Mouse (Mus musculus) gastrocnemius, postnatal 4 days (tissue): ENCODE measurements around the gene Gemin4. TPM values are rescaled to one million over a fixed set of nuclear protein-coding genes. Genes with fewer than 3 reads are reported as not detected.
"Not testable (repeated sequence)": the region's sequence is repeated elsewhere in the genome, so short reads cannot be mapped to it uniquely, and the experiment has no call there.

Experiments used
- DNase-seq, 2 experiments: peaks; one replicate each; pipeline ENCODE4 v3.0.0; 2021 to 2022; ENCODE audit warnings: low spot score in 2 of 2, mixed read lengths in 2 of 2
- total RNA-seq, 2 experiments: library from RNA; stranded (reverse); gene quantifications; 2 replicates each; pipeline ENCODE4 v1.2.3; 2021

The Gemin4 gene
- total RNA-seq, 2 experiments from 2014 or later, result 3.5 to 5.2 TPM

DNA sequence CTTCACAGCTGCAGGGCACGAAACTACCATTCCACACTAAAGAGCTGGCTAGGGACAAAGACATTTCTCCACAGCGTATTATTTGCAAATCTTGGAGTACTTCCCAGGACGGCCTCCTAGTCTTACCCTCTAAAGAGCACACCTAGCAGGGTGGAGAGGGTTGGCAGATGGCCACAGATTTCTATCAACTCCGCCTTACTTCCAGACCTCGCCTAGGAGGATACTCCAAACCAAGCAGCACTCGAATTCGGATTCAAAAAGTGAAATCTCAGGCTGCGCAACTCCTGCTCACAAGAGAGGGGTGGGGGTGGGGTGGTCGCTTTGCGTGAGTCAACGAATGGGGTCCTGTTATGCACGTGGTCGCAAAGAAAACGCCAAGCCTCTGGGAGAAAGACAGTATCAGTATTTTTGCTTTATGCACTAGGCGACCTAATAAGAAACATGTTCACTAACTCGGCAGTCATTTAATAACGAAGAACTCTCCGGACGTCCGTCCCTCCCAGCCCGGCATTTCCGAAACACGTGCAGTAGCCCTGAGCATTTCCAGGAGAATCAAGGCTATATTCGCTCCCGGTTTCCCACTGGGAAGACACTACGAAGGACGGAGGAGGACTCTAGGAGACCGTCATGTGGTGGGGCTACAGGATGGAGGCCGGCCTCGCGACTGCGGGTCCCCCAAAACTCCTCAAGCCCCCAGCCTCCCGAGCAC lies 629 bp downstream of the Gemin4 start:
- DNase-seq, result peak in 1 of 2 experiments; percentile 13

DNA sequence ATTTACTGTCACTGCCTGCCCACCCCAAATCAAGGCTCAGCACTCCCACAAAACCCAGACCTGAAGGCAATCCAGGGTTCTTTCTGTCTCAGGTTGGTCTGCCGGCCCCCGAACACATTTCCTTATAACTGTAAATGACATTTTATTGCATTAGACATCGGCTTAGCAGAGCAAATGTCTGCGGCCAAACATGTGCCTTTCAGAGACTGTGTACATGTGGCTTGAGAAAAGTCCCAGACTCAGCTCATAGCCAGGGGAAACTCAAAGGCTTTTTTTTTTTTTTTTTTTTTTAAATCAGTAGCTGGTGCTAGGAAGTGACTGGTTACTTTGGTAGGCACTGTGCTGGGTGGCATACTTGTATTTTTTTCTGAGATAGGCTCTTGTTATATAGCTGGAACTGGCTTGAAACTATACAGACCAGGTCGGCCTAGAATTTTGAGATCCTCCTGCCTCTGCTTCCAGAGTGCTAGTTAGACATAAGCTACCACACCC lies 1.4 kb downstream of the Gemin4 start:
- DNase-seq, result no peak

DNA sequence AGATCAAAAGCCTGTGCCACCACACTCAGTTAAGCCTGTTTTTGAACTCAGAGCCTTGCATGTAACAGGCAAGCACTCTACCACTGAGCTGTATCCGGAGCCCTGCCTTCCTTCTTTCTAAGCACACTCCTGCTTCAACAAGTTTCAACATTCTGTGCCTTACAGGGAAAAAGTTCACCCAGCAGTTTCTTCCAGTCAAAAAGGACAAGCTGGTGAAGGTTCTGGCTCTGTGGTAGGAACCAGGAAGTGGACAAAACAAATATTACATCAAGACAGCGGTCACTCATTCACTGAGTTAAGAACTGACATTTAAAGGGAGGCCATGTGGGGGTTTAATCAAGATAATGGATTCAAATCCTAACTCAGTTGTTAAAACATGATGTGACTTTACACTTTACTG lies 2.5 kb downstream of the Gemin4 start:
- DNase-seq, result no peak

DNA sequence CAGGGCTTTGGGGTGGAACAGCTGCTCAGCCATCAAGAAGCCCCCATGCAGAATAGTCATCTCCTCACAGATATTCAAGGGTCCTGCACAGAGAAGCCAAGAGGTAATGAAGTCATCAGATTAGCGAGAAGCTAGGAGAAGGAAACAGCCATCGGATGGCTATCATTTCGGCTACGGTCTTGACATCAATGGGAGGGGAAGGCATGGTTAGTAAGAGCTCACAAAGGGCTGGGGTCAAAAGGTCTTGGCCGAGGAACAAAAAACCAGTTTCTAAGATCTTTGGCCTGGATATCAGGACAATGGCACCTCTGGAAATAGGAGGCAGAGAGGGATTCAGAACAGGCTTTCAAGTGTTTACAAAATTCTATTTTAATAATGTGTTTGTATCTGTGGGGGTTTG lies 3.6 kb downstream of the Gemin4 start:
- DNase-seq, result no peak

DNA sequence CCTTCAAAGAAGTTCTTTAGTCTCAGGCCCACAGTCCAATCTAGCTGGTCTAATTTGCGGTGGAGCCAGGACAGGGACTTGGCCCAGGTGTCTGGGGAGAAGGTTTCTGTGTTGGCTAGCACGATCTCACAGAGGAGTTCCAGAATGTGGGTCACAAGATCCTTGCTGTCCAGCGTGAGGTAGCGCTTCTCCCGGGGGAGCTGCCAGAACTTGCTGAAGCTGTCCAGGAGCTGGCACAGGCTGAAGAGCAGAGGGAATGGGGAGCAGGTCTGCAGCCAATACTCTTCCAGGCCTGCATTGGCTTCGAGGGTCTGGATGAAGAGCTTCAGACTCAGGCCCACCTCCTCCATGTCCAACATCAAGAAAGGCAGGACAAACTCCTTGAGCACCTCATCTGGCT lies 5.9 kb downstream of the Gemin4 start:
- DNase-seq, result not testable (repeated sequence)

DNA sequence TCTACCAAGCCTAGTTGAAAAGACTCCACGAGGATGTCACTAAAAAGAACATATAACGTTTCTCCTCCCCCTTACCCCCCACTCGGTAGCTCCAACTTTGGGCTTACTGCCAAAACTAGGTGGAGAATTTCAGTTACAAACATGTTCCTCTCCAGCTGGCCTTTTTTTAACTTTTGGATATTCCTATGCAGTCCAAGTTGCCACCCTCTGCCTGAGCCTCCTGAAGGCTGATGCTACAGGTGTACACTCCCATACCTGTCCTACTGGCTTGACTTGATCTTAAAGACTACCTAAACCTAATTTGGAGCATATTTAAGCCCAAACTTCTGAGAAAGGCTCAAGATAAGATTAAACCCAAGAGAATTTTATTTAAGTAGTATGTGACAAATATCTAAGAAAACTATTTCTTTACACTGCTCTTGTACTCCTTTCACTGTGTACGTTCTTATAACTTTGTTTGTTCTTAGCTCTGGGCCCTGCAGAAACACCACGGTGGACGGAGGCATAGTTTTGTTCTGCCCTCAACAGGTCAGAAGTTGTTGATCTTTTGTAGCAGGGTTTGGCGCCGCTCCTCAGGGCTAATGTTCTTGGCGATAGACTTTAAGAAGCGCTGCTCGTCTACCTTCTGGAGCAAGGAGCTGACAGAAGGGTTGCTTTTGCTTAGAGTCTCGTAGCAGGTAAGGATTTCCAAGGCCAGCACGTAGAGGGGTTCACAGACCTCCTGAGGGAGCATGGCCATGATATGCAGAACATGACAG lies 7.1 kb downstream of the Gemin4 start:
- no peak for DNase-seq

DNA sequence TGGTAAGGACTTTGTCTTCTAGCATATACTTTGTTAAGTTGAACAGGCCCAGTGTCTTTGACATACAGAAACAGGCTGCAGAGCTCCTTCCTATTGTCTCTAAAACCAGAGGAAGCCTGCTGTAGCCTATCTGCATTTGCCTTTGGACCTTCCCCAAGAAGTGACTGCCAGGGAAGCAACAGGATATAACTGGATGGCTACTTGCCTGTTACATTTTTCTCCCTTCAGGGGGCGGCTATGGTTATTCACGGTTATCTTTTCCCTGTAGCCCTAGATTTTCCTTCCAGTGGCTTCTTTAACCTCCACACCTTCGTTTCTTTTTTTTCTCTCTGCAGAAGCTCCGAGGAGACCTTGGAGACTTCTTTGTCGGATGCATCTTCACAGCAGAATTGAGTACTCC lies 10.7 kb downstream of the Gemin4 start:
- no peak for DNase-seq

DNA sequence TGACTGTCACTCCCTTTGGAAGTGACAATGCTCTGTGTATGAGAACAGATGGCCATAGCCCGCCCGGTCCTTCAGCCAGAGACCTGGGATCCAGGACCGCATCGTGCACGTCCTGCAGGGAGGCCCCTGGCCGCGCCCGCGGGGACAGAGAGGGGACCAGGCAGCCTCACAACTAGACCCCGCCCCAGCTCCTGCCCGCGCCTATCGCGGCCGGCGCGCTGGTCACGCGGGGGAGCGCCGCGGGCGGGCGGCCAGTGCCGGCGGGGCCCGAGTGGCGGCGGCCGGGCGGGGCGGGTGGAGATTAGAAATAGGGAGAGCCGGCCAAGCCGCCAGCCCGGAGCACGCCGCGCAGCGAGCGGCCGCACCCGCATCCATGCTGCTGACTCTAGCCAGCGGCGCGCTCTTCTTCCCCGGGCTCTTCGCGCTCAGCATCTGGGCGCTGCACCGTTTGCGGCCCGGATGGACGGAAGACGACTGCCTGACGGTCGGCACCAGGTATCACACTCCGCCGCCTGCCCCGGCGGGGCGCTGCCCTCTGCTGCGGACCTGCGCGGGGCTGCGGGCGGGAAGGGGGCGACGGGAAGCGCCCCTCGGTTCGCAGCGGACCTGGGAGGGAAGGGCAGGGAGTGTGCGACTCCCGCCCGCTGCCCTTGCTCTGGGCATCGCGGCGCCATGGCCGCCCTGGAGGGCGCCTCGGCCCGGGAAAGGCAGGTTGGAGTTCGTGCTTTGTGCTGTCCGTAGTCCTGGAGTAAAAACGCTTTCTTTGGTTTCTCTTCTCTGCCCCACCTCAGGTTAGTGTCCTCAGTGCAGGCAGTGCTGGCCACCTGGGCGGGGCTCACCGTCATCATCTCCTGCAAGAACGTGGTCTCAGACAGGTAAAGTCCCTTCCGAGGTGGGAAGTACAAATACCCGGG lies 15.4 kb downstream of the Gemin4 start:
- DNase-seq, result peak; percentile 88 to 89

DNA sequence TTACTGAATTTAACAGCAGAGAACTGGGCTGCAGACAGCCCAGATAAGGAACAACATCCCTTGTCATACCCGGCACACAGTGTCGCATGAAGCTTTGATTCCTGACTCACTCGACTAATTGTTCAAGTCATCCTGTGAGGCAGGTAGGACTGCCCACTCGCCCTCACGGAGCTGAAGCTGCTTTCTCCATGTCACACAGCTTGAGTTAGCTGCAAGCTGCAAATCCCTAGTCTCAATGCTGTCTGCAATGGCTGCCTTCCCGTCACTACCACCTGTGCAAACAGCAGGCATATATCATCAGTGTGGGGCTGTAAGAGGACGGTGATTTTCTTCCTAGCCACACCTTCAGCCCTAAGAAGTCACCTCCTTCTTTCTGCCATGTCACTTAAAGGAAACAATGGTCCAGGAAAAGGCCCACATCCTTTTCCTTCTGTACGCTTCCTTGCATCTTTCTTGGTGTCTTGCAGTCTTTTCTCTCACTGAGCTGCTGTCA lies 20.4 kb downstream of the Gemin4 start:
- DNase-seq, result no peak

DNA sequence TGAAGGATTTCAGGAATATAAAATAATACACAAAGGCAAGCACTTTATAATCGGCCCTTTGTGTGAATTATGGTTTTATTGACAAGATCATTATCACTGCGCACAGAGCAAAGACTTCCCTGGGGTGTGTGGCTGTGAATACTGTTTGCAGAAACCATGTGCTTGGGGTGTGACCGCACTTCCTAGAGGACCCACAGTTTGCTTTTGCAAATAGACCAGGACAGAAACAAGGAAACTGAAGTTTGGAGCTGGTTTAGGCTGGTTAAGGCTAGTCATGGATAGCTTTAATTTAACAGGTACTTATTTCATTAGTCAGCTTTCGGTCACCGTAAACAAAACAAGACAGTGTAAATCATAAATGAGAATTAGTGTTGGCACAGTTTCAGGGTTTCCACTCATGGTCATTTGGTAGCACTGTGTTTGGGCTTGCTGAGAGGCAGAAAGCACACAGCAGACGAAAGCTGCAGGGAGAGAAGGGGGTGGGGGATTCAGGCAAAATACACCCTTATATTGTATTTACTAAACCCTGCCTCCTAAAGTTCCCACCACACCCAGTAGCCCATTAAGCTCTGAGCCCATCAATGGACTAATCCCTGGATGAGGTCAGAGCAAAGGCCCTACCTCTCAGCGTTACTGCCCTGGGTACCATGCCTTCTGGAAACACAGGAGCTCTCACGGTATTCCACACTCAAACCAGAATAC lies 21.0 kb downstream of the Gemin4 start:
- no peak for DNase-seq

DNA sequence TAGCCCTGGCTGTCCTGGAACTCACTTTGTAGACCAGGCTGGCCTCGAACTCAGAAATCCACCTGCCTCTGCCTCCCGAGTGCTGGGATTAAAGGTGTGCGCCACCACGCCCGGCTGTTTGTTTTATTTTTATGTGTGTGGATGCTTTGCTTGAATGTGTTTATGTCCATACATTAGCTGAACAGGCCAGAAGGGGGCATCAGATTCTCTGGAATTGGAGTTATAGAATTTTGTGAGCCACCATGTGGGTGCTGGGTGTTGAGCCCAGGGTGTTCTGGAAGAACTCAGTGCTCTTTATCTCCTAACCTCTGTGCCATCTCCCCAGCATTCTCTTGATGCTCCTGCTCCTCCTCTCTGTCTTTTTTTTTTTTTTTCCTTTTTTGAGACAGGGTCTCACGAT lies 30.6 kb downstream of the Gemin4 start:
- DNase-seq, result no peak

DNA sequence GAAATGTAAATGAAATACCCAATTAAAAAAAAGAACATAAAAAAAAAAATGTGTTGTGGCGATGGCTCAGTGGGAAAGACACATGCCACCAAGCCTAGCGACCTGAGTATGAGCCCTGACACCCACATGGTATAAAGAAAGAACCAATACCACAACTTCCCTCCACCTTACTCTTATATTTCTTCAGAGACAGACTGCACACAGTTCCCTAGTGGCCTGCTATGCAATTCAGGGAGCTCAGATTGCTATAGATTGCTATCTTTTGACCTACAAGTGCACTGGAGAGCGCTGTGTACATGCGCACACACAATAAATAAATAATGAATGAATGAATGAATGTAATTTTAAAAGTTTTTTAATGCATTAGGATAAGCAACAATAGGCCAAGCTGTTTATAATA lies 33.7 kb downstream of the Gemin4 start:
- no peak for DNase-seq

DNA sequence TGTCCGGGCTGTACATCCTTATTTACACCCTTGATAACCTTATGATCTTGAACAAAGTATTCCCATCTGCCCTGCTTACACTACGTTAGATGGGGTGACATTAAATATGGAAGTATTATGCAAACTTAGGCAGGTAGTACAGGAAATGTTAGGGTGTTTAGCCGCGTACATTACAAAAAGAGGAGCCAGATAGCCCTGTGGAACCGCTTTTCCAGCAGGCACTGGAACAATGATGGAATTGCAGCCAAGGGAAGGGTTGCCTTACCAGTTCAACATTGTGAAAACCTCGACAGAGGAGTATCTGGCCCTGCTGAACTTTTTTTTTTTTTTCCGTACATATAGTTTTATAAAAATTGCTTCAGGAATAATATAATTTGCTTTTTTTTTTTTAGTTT lies 37.3 kb downstream of the Gemin4 start:
- DNase-seq, result no peak

DNA sequence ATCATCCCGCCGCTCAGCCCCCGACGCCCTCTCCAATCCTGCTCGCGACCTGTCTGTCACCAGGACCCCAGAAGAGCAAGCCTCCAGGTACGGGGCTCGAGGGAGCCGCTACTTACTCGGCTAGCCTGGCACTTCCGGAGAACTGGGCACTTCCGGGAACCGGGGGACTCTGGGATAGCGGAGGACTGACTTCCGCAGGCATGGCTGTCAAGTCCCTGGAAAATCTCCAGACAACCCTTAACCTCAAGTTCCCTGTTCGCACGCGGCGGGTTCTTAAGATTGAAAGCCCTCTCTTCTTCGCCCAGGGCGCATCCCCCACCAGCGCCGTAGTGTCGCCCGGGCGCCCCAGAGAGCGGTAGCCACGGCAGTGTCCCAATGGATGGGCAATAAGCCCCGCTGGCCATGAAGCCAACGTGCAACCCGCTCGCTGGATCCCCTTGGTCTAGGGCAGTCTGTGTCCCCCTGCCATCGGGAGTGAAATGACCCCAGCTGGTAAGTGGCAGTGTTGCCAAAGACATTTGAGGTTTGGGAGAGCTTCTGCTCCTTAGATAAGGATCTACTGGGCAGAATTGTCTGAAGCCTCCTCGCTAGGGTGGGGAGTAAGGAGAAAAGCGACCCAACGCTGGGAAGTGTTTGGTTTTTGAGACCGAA lies 37.8 kb downstream of the Gemin4 start, which contains the start of the genes Vps53 and Fam57a:
Gene Vps53, minus strand, starts transcription at position 153 of the 651 bp plus-strand sequence.
Gene Fam57a, plus strand, starts transcription at position 177 of the 651 bp plus-strand sequence.
- peak; percentile 58 to 89 for DNase-seq

DNA sequence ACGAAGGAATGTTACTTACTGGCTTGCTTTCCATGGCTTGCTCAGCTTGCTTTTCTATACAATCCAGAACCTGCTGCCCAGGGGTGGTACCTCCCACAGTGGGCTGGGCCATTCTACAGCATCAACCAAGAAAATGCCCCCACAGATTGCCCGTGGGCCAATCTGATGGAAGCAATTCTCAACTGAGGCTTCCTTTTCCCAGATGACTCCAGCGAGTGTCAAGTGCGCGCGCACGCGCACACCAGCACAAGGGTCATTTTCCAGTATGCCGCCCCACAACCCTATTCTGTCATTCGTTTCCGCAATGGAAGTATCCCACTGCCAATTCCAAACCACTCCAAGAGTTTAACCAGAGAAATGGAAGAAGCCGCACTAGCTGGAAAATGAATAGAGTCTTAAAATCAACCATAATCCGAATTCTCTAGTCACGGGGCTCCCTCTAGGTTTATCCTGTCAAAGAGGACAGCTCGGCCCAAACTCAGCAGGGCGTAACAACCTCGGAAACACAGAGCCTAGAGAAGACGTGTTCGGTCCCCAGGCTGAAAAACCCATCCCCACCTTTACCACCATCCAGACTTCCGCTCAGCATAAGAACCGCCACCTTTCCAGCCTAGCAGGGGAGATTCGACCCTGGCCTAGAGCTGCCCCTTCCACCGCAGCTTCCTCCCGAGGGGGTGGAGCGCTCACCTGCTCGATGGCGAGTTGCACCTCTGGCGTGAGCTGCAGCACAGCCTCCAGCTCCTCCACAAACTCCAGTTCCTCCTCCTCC lies 38.6 kb downstream of the Gemin4 start:
- DNase-seq, result no peak

DNA sequence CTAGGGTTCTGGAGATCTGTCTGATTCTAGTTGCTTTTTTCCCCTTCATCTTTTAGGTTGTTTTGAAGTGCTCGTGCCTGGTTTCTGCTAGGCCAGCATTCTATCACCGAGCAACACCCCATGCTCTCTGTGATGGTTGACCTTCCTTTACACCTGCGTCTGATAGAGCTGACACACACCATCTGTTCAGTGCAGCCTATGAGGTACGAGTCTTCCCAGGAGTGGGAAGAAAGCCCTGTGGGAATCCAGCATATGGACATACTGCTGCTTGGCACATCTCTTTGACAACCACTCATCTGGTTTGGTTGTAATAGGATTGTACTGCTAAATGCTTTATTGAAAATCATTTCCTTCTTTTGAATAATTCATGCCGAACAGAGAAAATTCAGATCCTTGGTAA lies 47.3 kb downstream of the Gemin4 start:
- DNase-seq, result no peak

DNA sequence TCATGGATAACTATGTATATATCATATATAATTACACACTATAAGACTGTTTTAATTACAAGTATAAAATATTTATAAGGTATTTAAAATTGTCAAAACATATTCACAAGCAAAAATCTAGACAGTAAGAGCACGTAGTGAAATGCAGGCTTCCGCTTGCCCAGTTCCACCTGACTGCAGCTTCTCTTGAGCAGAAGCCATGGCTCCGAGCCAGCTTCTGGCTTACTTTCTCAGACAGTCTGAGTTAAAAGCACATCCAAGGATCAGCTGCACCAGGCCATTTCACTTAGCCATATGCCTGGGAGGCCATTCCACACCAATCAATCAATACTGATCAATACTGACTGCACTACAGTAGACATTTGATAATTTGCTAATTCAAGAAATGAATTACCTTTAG lies 48.5 kb downstream of the Gemin4 start:
- no peak for DNase-seq

DNA sequence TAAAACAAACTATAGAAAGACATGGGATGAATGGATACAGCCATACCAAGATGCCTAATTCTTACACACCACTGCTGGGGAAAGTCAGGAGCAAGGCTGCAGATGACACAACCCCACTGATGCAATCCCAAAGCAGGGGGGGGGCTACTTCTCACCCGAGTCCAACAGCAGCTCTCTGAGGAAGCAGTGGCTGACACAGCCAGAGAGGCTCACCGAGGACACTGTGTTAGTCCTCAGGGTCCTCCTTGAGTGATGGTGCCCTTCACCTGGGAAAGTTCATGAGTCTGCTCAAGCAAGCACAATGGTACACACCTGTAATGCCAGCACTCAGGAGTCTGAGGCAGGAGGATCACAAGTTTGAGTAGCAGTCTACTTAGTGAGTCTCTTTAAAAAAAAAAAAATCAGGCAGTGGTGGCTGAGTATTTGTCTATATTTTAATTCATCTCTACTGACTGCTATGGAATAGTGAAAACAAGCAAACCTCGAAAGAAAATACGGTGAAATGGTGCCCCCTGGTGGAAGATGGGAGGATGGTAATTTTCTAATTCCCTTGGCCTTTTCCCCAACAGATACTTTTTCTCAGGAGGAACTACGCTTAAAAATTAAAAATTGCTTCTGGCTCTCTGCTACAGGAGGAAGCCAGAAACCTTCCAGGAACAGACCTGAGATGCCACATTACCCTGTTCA lies 50.2 kb downstream of the Gemin4 start:
- DNase-seq, result peak; percentile 44 to 66

DNA sequence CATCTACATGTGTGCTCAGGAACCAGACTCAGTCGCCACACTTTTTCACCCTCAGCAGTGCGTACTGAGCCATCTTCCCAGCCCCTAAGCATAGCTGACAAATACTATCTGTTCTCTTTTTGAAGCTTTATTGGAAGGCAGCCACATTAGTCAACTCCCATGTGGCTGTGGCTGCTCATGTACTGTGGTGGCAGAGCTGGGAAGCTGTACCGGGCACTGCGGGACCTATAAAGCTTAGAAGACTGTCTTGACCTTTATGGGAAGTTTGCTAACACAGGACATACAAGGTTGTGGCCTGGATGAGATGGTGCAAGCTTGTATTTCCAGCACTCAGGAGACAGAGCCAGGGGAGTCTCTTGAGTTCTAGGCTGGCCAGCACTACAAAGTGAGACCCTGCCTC lies 50.8 kb downstream of the Gemin4 start:
- no peak for DNase-seq
